Mouse (Mus musculus) liver, adult 2 months (tissue): ENCODE data around the gene Unk. TPM values are rescaled to one million over a fixed set of nuclear protein-coding genes. Genes with fewer than 3 reads are reported as not detected.
A peak's percentile ranks its signal among the peaks of the same experiment; 100 is the strongest.

Experiments
- DNase-seq: peaks from one replicate; pipeline ENCODE4 v3.0.0-alpha.2; 2011; ENCODE audit warnings: low read depth, low spot score; ENCODE audit errors: extremely low read depth
- H3K27ac ChIP-seq: fragments of 200-500 bp; replicated peaks from 2 replicates; pipeline ENCODE4 v1.5.1; 2012; ENCODE audit warnings: low read depth, mild to moderate bottlenecking, control low read depth, inconsistent platforms, low read length; ENCODE audit not compliant: insufficient read depth
- H3K27me3 ChIP-seq: fragments of 200-500 bp; 2 replicates; pipeline ENCODE4 v1.6.1; 2012; ENCODE audit warnings: mild to moderate bottlenecking, moderate library complexity, low read length, inconsistent platforms; ENCODE audit not compliant: control insufficient read depth, insufficient read depth
- H3K36me3 ChIP-seq: fragments of 200-500 bp; 2 replicates; pipeline ENCODE4 v1.6.1; 2012; ENCODE audit warnings: low read length, inconsistent platforms; ENCODE audit not compliant: control insufficient read depth, insufficient read depth
- H3K4me1 ChIP-seq: fragments of 200-500 bp; 2 replicates; pipeline ENCODE4 v1.6.1; 2011; ENCODE audit warnings: low read length; ENCODE audit not compliant: control insufficient read depth, insufficient read depth
- H3K4me3 ChIP-seq: fragments of 200-500 bp; 2 replicates; pipeline ENCODE4 v1.5.1; 2011; ENCODE audit warnings: low read depth, mild to moderate bottlenecking, control low read depth, low read length, moderate library complexity; ENCODE audit not compliant: insufficient read depth
- H3K79me2 ChIP-seq: fragments of 200-500 bp; 2 replicates; pipeline ENCODE4 v1.6.1; 2012; ENCODE audit warnings: inconsistent platforms, mild to moderate bottlenecking, low read length, moderate library complexity; ENCODE audit not compliant: control insufficient read depth, insufficient read depth
- H3K9ac ChIP-seq: fragments of 200-500 bp; 2 replicates; pipeline ENCODE4 v1.6.1; 2012; ENCODE audit warnings: low read depth, mild to moderate bottlenecking, control low read depth, inconsistent platforms, low read length
- CTCF ChIP-seq: fragments of 200-500 bp; IDR thresholded peaks from 2 replicates; pipeline ENCODE4 v1.5.1; 2011; ENCODE audit warnings: low read depth, low read length, control low read depth
- POLR2A ChIP-seq: fragments of 200-500 bp; IDR thresholded peaks from 2 replicates; pipeline ENCODE4 v1.6.1; 2011; ENCODE audit warnings: low read length, control low read depth; ENCODE audit not compliant: insufficient read depth; ENCODE audit errors: extremely low read depth
- WGBS: fragments of 180-500 bp; shearing (Covaris S2); methylation state at CpG from one replicate; pipeline ENCODE4 v1.1.7; 2018; 5-methylcytosine and 5-hydroxymethylcytosine counted together
- polyA plus RNA-seq: library from polyadenylated mRNA; depleted of rRNA; stranded (reverse); fragments of >200 nt; gene quantifications from 2 replicates; pipeline ENCODE4 v1.2.3, GENCODE M21; 2012; rRNA removed
- total RNA-seq: library from RNA; depleted of rRNA; stranded (reverse); fragments of >200 nt; gene quantifications from 2 replicates; pipeline ENCODE4 v1.2.3, GENCODE M21; 2014; rRNA removed

Unk gene
- total RNA-seq (4.3 and 5.2 TPM in 2 replicates), polyA plus RNA-seq (8.9 and 13.8 TPM in 2 replicates)

GRCm38 (mm10) chr11:116030088-116030897 lies at the start of gene Unk:
Gene Unk (plus strand): TSS chr11:116030322.
- DNase-seq = peak; percentile 98
- no peaks in the 10 kb centered on the region for H3K36me3 ChIP-seq
- H3K9ac ChIP-seq = peak within 1 kb of the TSS; percentile 94
- WGBS = under 1% methylated on average over 59 of the region's 67 CpGs
- peak within 1 kb of the TSS; percentile 98 for H3K27ac ChIP-seq
- no peaks in the 10 kb centered on the region for H3K27me3 ChIP-seq
- peak; percentile 70; the same call in 1 of the 2 replicates for TF ChIP-seq POLR2A
- no peak for TF ChIP-seq CTCF
- peak within 1 kb of the TSS; percentile 77 for H3K4me3 ChIP-seq
- peaks cover 10% of the 10 kb centered on the region for H3K4me1 ChIP-seq
- H3K79me2 ChIP-seq = peaks cover 14% of the 10 kb centered on the region; the same call in 1 of the 2 replicates

GRCm38 (mm10) chr11:115982472-115982871 lies 47.6 kb upstream of the Unk start:
- no peaks in the 10 kb centered on the region for H3K4me1 ChIP-seq
- TF ChIP-seq POLR2A = no peak
- no peak for TF ChIP-seq CTCF
- no peak overlapping the region for H3K4me3 ChIP-seq
- H3K27ac ChIP-seq = no peak overlapping the region
- 94% methylated on average over 15 of the region's 15 CpGs for WGBS
- no peak for DNase-seq
- H3K79me2 ChIP-seq = no peaks in the 10 kb centered on the region
- H3K9ac ChIP-seq = no peak overlapping the region
- H3K27me3 ChIP-seq = no peaks in the 10 kb centered on the region
- H3K36me3 ChIP-seq = no peaks in the 10 kb centered on the region

- Histone ChIP-seq H3K79me2 (no peaks in the 10 kb centered on the region), H3K4me1 (no peaks in the 10 kb centered on the region), H3K27ac (no peak overlapping the region), H3K9ac (no peak overlapping the region), H3K4me3 (no peak overlapping the region), H3K36me3 (no peaks in the 10 kb centered on the region), H3K27me3 (0 out of 2 replicates have a peak, but pooled peaks cover under 1% of the 10 kb centered on the region)
- no peak for DNase-seq
- 87% methylated on average over 8 of the region's 8 CpGs for WGBS
- TF ChIP-seq POLR2A = no peak
- TF ChIP-seq CTCF = no peak
Observed at GRCm38 (mm10) chr11:115983291-115983690, 46.8 kb upstream of the Unk start.

- no peak overlapping the region for H3K9ac ChIP-seq
- H3K4me1 ChIP-seq = no peaks in the 10 kb centered on the region
- no peak overlapping the region for H3K4me3 ChIP-seq
- DNase-seq = no peak
- no peaks in the 10 kb centered on the region for H3K79me2 ChIP-seq
- WGBS = 30% methylated on average over 15 of the region's 15 CpGs
- H3K36me3 ChIP-seq = no peaks in the 10 kb centered on the region
- H3K27me3 ChIP-seq = 0 out of 2 replicates have a peak, but pooled peaks cover 4% of the 10 kb centered on the region
- TF ChIP-seq POLR2A = no peak
- no peak overlapping the region for H3K27ac ChIP-seq
Observed at GRCm38 (mm10) chr11:115989686-115990085, 40.4 kb upstream of the Unk start.

GRCm38 (mm10) chr11:115992098-115992497 lies 38.0 kb upstream of the Unk start:
- TF ChIP-seq CTCF (no peak), POLR2A (no peak)
- no peak for DNase-seq
- Histone ChIP-seq H3K27ac (no peak overlapping the region), H3K4me1 (no peaks in the 10 kb centered on the region), H3K9ac (no peak overlapping the region), H3K79me2 (no peaks in the 10 kb centered on the region), H3K4me3 (no peak overlapping the region), H3K27me3 (0 out of 2 replicates have a peak, but pooled peaks cover 4% of the 10 kb centered on the region), H3K36me3 (no peaks in the 10 kb centered on the region)
- WGBS = 65% methylated on average over 4 of the region's 4 CpGs

- no peak for TF ChIP-seq POLR2A
- TF ChIP-seq CTCF = no peak
- Histone ChIP-seq H3K27me3 (no peaks in the 10 kb centered on the region), H3K9ac (no peak overlapping the region), H3K36me3 (no peaks in the 10 kb centered on the region), H3K4me1 (no peaks in the 10 kb centered on the region), H3K79me2 (no peaks in the 10 kb centered on the region), H3K27ac (no peak overlapping the region), H3K4me3 (no peak overlapping the region)
- WGBS = 92% methylated on average over 3 of the region's 3 CpGs
- no peak for DNase-seq
Observed at GRCm38 (mm10) chr11:115995256-115995655, 34.9 kb upstream of the Unk start.
